Mouse (Mus musculus): ENCODE data around the gene Ipp. TPM values are rescaled to one million over a fixed set of nuclear protein-coding genes. Genes with fewer than 3 reads are reported as not detected.

Ipp gene
- total RNA-seq, 1 experiment: 3.7 TPM

GRCm38 (mm10) chr4:116556561-116557305 lies 49.4 kb downstream of the Ipp start:
- peaks cover 4% of the 10 kb centered on the region; the same call in 1 of the 2 replicates for H3K36me3 ChIP-seq (ENCODE audit: control insufficient read depth, insufficient read depth, low read length, poor library complexity, severe bottlenecking)
- peak overlapping the region; percentile 98 for H3K9ac ChIP-seq (ENCODE audit: insufficient read depth, low read depth, low read length, poor library complexity, severe bottlenecking)
- no peaks in the 10 kb centered on the region for H3K9me3 ChIP-seq (ENCODE audit: control insufficient read depth, insufficient read depth, low read depth, low read length)
- no peak for TF ChIP-seq ZNF384 (IDR thresholded peaks at IDR 0.05; ENCODE audit: low read depth, low read length)
- peak; percentile 94 for TF ChIP-seq HCFC1 (IDR thresholded peaks at IDR 0.05; ENCODE audit: borderline replicate concordance, insufficient read depth, low read length)
- no peaks in the 10 kb centered on the region; a peak in 1 of 4 replicates for H3K4me1 ChIP-seq (ENCODE audit: control insufficient read depth in 2 of 2, insufficient read depth in 2 of 2, low read length in 2 of 2, poor library complexity in 1 of 2)
- in situ Hi-C loops (cut with MboI; ENCODE audit: low sequenced_read_pairs in 2 of 2, unreplicated experiment in 2 of 2): no loop called here
- H3K27ac ChIP-seq (ENCODE audit: insufficient read depth, low read depth, low read length, poor library complexity, severe bottlenecking): peak overlapping the region; percentile 89
- peak overlapping the region; percentile 96 to 98 for H3K4me3 ChIP-seq (ENCODE audit: insufficient read depth in 1 of 2, low read depth in 1 of 2, low read length in 2 of 2, poor library complexity in 1 of 2, severe bottlenecking in 1 of 2)
- peak; percentile 88 for DNase-seq (ENCODE audit: low read depth, low spot score)

GRCm38 (mm10) chr4:116557306-116558121 lies 50.2 kb downstream of the Ipp start, which contains the start of gene Gpbp1l1:
Gene Gpbp1l1 (plus strand): TSS chr4:116557658.
- peak within 1 kb of the TSS; percentile 96 to 98 for H3K4me3 ChIP-seq (ENCODE audit: insufficient read depth in 1 of 2, low read depth in 1 of 2, low read length in 2 of 2, poor library complexity in 1 of 2, severe bottlenecking in 1 of 2)
- H3K27ac ChIP-seq (ENCODE audit: insufficient read depth, low read depth, low read length, poor library complexity, severe bottlenecking): peak within 1 kb of the TSS; percentile 89
- TF ChIP-seq ZNF384 (IDR thresholded peaks at IDR 0.05; ENCODE audit: low read depth, low read length) (no peak), HCFC1 (IDR thresholded peaks at IDR 0.05; ENCODE audit: borderline replicate concordance, insufficient read depth, low read length) (0 out of 2 replicates have a peak, but pooled peaks have one; percentile 64)
- peaks cover 2% of the 10 kb centered on the region; the same call in 1 of the 2 replicates for H3K36me3 ChIP-seq (ENCODE audit: control insufficient read depth, insufficient read depth, low read length, poor library complexity, severe bottlenecking)
- peak; percentile 89 for DNase-seq (ENCODE audit: low read depth, low spot score)
- in situ Hi-C loops (cut with MboI; ENCODE audit: low sequenced_read_pairs in 2 of 2, unreplicated experiment in 2 of 2): no loop called here
- peak within 1 kb of the TSS; percentile 98 for H3K9ac ChIP-seq (ENCODE audit: insufficient read depth, low read depth, low read length, poor library complexity, severe bottlenecking)
- no peaks in the 10 kb centered on the region; a peak in 1 of 4 replicates for H3K4me1 ChIP-seq (ENCODE audit: control insufficient read depth in 2 of 2, insufficient read depth in 2 of 2, low read length in 2 of 2, poor library complexity in 1 of 2)
- no peaks in the 10 kb centered on the region for H3K9me3 ChIP-seq (ENCODE audit: control insufficient read depth, insufficient read depth, low read depth, low read length)

GRCm38 (mm10) chr4:116558151-116558882 lies 51.0 kb downstream of the Ipp start:
- peak overlapping the region; percentile 89; the same call in 1 of the 2 replicates for H3K27ac ChIP-seq (ENCODE audit: insufficient read depth, low read depth, low read length, poor library complexity, severe bottlenecking)

More at GRCm38 (mm10) chr4:116558151-116558882, 51.0 kb downstream of the Ipp start:
- H3K4me1 ChIP-seq (ENCODE audit: control insufficient read depth in 2 of 2, insufficient read depth in 2 of 2, low read length in 2 of 2, poor library complexity in 1 of 2): no peaks in the 10 kb centered on the region; a peak in 1 of 4 replicates
- no peaks in the 10 kb centered on the region for H3K9me3 ChIP-seq (ENCODE audit: control insufficient read depth, insufficient read depth, low read depth, low read length)
- DNase-seq (ENCODE audit: low read depth, low spot score): no peak
- H3K9ac ChIP-seq (ENCODE audit: insufficient read depth, low read depth, low read length, poor library complexity, severe bottlenecking): peak overlapping the region; percentile 95
- TF ChIP-seq CHD2 (IDR thresholded peaks at IDR 0.05; ENCODE audit: low read depth, low read length): no peak
- TF ChIP-seq ZC3H11A (IDR thresholded peaks at IDR 0.05; ENCODE audit: borderline replicate concordance, low read depth, low read length): no peak
- no peak for TF ChIP-seq MAFK (IDR thresholded peaks at IDR 0.05; ENCODE audit: insufficient read depth, low read depth, low read length)
- no peak for TF ChIP-seq HCFC1 (IDR thresholded peaks at IDR 0.05; ENCODE audit: borderline replicate concordance, insufficient read depth, low read length)
- TF ChIP-seq ZNF384 (IDR thresholded peaks at IDR 0.05; ENCODE audit: low read depth, low read length): no peak
- H3K36me3 ChIP-seq (ENCODE audit: control insufficient read depth, insufficient read depth, low read length, poor library complexity, severe bottlenecking): peaks cover 1% of the 10 kb centered on the region; the same call in 1 of the 2 replicates
- peak overlapping the region; percentile 91 to 96 for H3K4me3 ChIP-seq (ENCODE audit: insufficient read depth in 1 of 2, low read depth in 1 of 2, low read length in 2 of 2, poor library complexity in 1 of 2, severe bottlenecking in 1 of 2)
- in situ Hi-C loops (cut with MboI; ENCODE audit: low sequenced_read_pairs in 2 of 2, unreplicated experiment in 2 of 2): no loop called here

Other genes with a start within 250 kb of the Ipp start
- 24.5 and 28.4 TPM in 2 replicates for gene Mast2, start 43.4 kb upstream of the Ipp start, total RNA-seq (2012; rRNA removed)
- 10.1 and 11.4 TPM in 2 replicates for gene Tmem69, start 48.4 kb downstream of the Ipp start, total RNA-seq (2012; rRNA removed)
- 65.9 and 74.3 TPM in 2 replicates for gene Gpbp1l1, start 50.1 kb downstream of the Ipp start, total RNA-seq (2012; rRNA removed)
- 2.7 and 2.9 TPM in 2 replicates for gene Ccdc17, start 89.1 kb downstream of the Ipp start, total RNA-seq (2012; rRNA removed)
- gene Nasp, start 120.4 kb downstream of the Ipp start, total RNA-seq (2012; rRNA removed): 325 and 342 TPM in 2 replicates
- gene Akr1a1, start 144.1 kb downstream of the Ipp start, total RNA-seq (2012; rRNA removed): 197 and 262 TPM in 2 replicates
- gene Prdx1, start 178.0 kb downstream of the Ipp start, total RNA-seq (2012; rRNA removed): 444 and 682 TPM in 2 replicates
- 15.8 and 18.7 TPM in 2 replicates for gene Mmachc, start 200.9 kb downstream of the Ipp start, total RNA-seq (2012; rRNA removed)
- gene Ccdc163, start 201.0 kb downstream of the Ipp start, total RNA-seq (2012; rRNA removed): 18.6 and 21.9 TPM in 2 replicates
- gene Tesk2, start 213.4 kb downstream of the Ipp start, total RNA-seq (2012; rRNA removed): 15.3 and 20.6 TPM in 2 replicates

Data from ES-E14 (cell line).